Mouse (Mus musculus) embryonic facial prominence, embryonic 10.5 days (tissue): Measurements from ENCODE around the gene Hspa12b. TPM values are rescaled to one million over a fixed set of nuclear protein-coding genes. Genes with fewer than 3 reads are reported as not detected.

Source experiments
- DNase-seq: peaks from one replicate; pipeline ENCODE4 v3.0.0-alpha.2; 2017; ENCODE audit warnings: low spot score
- H3K27ac ChIP-seq: fragments of 300-500 bp; sonication (generic); replicated peaks from 2 replicates; pipeline ENCODE4 v1.5.1; 2016; ENCODE audit warnings: mild to moderate bottlenecking
- H3K27me3 ChIP-seq: fragments of 300-500 bp; sonication (generic); replicated peaks from 2 replicates; pipeline ENCODE4 v1.6.1; 2016; ENCODE audit warnings: low read depth, mild to moderate bottlenecking; ENCODE audit not compliant: poor library complexity, severe bottlenecking
- H3K36me3 ChIP-seq: fragments of 300-500 bp; sonication (generic); replicated peaks from 2 replicates; pipeline ENCODE4 v1.6.1; 2016; ENCODE audit warnings: mild to moderate bottlenecking, moderate library complexity
- H3K4me1 ChIP-seq: fragments of 300-500 bp; sonication (generic); 2 replicates; pipeline ENCODE4 v1.6.1; 2016
- H3K4me3 ChIP-seq: fragments of 300-500 bp; sonication (generic); 2 replicates; pipeline ENCODE4 v1.5.1; 2016; ENCODE audit warnings: mild to moderate bottlenecking, moderate library complexity
- H3K9me3 ChIP-seq: fragments of 300-500 bp; sonication (generic); 2 replicates; pipeline ENCODE4 v1.6.1; 2016; ENCODE audit warnings: mild to moderate bottlenecking
- WGBS: fragments of 180-500 bp; shearing (Covaris S2); methylation state at CpG from one replicate; pipeline ENCODE4 v1.1.7; 2016; 5-methylcytosine and 5-hydroxymethylcytosine counted together
- polyA plus RNA-seq: library from polyadenylated mRNA; unstranded; fragments of >200 nt; fragmentation: Nextera tagmentation; extraction: Ambion mirVana; gene quantifications from 2 replicates; pipeline ENCODE4 v1.2.1, GENCODE M21; 2016

Hspa12b gene
- 9.7 and 14.1 TPM in 2 replicates for polyA plus RNA-seq

GRCm38 (mm10) chr2:131127161-131127730, at the start of gene Hspa12b:
Gene Hspa12b (plus strand): TSS chr2:131127280.
- Histone ChIP-seq H3K4me1 (peaks cover 43% of the 10 kb centered on the region), H3K27ac (peak within 1 kb of the TSS; percentile 96), H3K4me3 (peak within 1 kb of the TSS; percentile 75), H3K36me3 (peaks cover 9% of the 10 kb centered on the region; the same call in 1 of the 2 replicates), H3K9me3 (no peaks in the 10 kb centered on the region), H3K27me3 (peaks cover 21% of the 10 kb centered on the region)
- WGBS: under 1% methylated on average over 28 of the region's 28 CpGs
- DNase-seq: peak; percentile 91

- H3K4me1 ChIP-seq: 0 out of 2 replicates have a peak, but pooled peaks cover 5% of the 10 kb centered on the region
- no peaks in the 10 kb centered on the region for H3K36me3 ChIP-seq
- no peak overlapping the region for H3K27ac ChIP-seq
- no peak for DNase-seq
- peaks cover 16% of the 10 kb centered on the region; the same call in 1 of the 2 replicates for H3K27me3 ChIP-seq
- no peaks in the 10 kb centered on the region for H3K9me3 ChIP-seq
- 80% methylated on average over 5 of the region's 5 CpGs for WGBS
- no peak overlapping the region for H3K4me3 ChIP-seq
Measured at GRCm38 (mm10) chr2:131080507-131080906, 46.6 kb upstream of the Hspa12b start.

GRCm38 (mm10) chr2:131084206-131084605, 42.9 kb upstream of the Hspa12b start:
- H3K4me1 ChIP-seq: peaks cover 12% of the 10 kb centered on the region
- no peak overlapping the region for H3K4me3 ChIP-seq
- no peak for DNase-seq
- H3K36me3 ChIP-seq: no peaks in the 10 kb centered on the region
- 85% methylated on average over 4 of the region's 4 CpGs for WGBS
- no peaks in the 10 kb centered on the region for H3K9me3 ChIP-seq
- H3K27ac ChIP-seq: no peak overlapping the region
- H3K27me3 ChIP-seq: peaks cover 3% of the 10 kb centered on the region; the same call in 1 of the 2 replicates

GRCm38 (mm10) chr2:131086667-131087390, 40.3 kb upstream of the Hspa12b start, which contains the start of gene Siglec1:
Gene Siglec1 (minus strand): TSS chr2:131086765.
- WGBS: 89% methylated on average over 11 of the region's 11 CpGs
- Histone ChIP-seq H3K4me1 (peaks cover 12% of the 10 kb centered on the region), H3K9me3 (no peaks in the 10 kb centered on the region), H3K27ac (no peak within 1 kb of the TSS), H3K36me3 (no peaks in the 10 kb centered on the region), H3K4me3 (no peak within 1 kb of the TSS), H3K27me3 (no peaks in the 10 kb centered on the region)
- DNase-seq: no peak

- no peak for DNase-seq
- 81% methylated on average over 4 of the region's 4 CpGs for WGBS
Measured at GRCm38 (mm10) chr2:131088581-131088980, 38.5 kb upstream of the Hspa12b start.

GRCm38 (mm10) chr2:131089634-131090033, 37.4 kb upstream of the Hspa12b start:
- no peaks in the 10 kb centered on the region for H3K27me3 ChIP-seq
- DNase-seq: no peak
- no peaks in the 10 kb centered on the region for H3K36me3 ChIP-seq
- 75% methylated on average over 1 of the region's 1 CpGs for WGBS
- H3K4me1 ChIP-seq: peaks cover 10% of the 10 kb centered on the region
- H3K4me3 ChIP-seq: no peak overlapping the region
- H3K9me3 ChIP-seq: no peaks in the 10 kb centered on the region
- H3K27ac ChIP-seq: no peak overlapping the region

More at GRCm38 (mm10) chr2:131088581-131088980, 38.5 kb upstream of the Hspa12b start:
- H3K4me3 ChIP-seq: no peak overlapping the region
- H3K36me3 ChIP-seq: no peaks in the 10 kb centered on the region
- no peaks in the 10 kb centered on the region for H3K9me3 ChIP-seq
- peaks cover 12% of the 10 kb centered on the region for H3K4me1 ChIP-seq
- no peaks in the 10 kb centered on the region for H3K27me3 ChIP-seq
- H3K27ac ChIP-seq: no peak overlapping the region

GRCm38 (mm10) chr2:131090852-131091251, 36.2 kb upstream of the Hspa12b start:
- no peaks in the 10 kb centered on the region for H3K27me3 ChIP-seq
- 74% methylated on average over 3 of the region's 3 CpGs for WGBS
- H3K4me3 ChIP-seq: no peak overlapping the region

GRCm38 (mm10) chr2:131093577-131093976, 33.5 kb upstream of the Hspa12b start:
- H3K36me3 ChIP-seq: no peaks in the 10 kb centered on the region
- no peak for DNase-seq
- H3K4me1 ChIP-seq: peaks cover 32% of the 10 kb centered on the region
- no peaks in the 10 kb centered on the region for H3K9me3 ChIP-seq
- no peak overlapping the region for H3K4me3 ChIP-seq
- 87% methylated on average over 5 of the region's 5 CpGs for WGBS
- H3K27me3 ChIP-seq: no peaks in the 10 kb centered on the region
- H3K27ac ChIP-seq: no peak overlapping the region

More at GRCm38 (mm10) chr2:131090852-131091251, 36.2 kb upstream of the Hspa12b start:
- 0 out of 2 replicates have a peak overlapping the region, but pooled peaks have one; percentile 19 for H3K27ac ChIP-seq
- H3K9me3 ChIP-seq: no peaks in the 10 kb centered on the region
- H3K4me1 ChIP-seq: peaks cover 10% of the 10 kb centered on the region
- no peak for DNase-seq
- H3K36me3 ChIP-seq: no peaks in the 10 kb centered on the region

GRCm38 (mm10) chr2:131094823-131095222, 32.3 kb upstream of the Hspa12b start:
- H3K4me3 ChIP-seq: no peak overlapping the region
- no peaks in the 10 kb centered on the region for H3K27me3 ChIP-seq
- no peaks in the 10 kb centered on the region for H3K9me3 ChIP-seq
- peaks cover 30% of the 10 kb centered on the region for H3K4me1 ChIP-seq
- 0% methylated on average over 1 of the region's 1 CpGs for WGBS
- DNase-seq: peak; percentile 82
- H3K27ac ChIP-seq: no peak overlapping the region
- H3K36me3 ChIP-seq: no peaks in the 10 kb centered on the region

- H3K4me1 ChIP-seq: peaks cover 30% of the 10 kb centered on the region
- H3K9me3 ChIP-seq: no peaks in the 10 kb centered on the region
- H3K27ac ChIP-seq: peak overlapping the region; percentile 87
- H3K27me3 ChIP-seq: no peaks in the 10 kb centered on the region
- DNase-seq: peak; percentile 80
- 8% methylated on average over 9 of the region's 9 CpGs for WGBS
- no peaks in the 10 kb centered on the region for H3K36me3 ChIP-seq
- peak overlapping the region; percentile 43 for H3K4me3 ChIP-seq
Measured at GRCm38 (mm10) chr2:131096101-131096795, 30.8 kb upstream of the Hspa12b start.

GRCm38 (mm10) chr2:131097087-131097486, 30.0 kb upstream of the Hspa12b start:
- no peaks in the 10 kb centered on the region for H3K27me3 ChIP-seq
- peaks cover 30% of the 10 kb centered on the region for H3K4me1 ChIP-seq
- no peaks in the 10 kb centered on the region for H3K36me3 ChIP-seq
- WGBS: 83% methylated on average over 4 of the region's 4 CpGs
- H3K27ac ChIP-seq: peak overlapping the region; percentile 87
- no peak for DNase-seq
- H3K9me3 ChIP-seq: no peaks in the 10 kb centered on the region
- peak overlapping the region; percentile 43; the same call in 1 of the 2 replicates for H3K4me3 ChIP-seq

GRCm38 (mm10) chr2:131101530-131101929, 25.6 kb upstream of the Hspa12b start:
- Histone ChIP-seq H3K27ac (no peak overlapping the region), H3K9me3 (no peaks in the 10 kb centered on the region), H3K36me3 (no peaks in the 10 kb centered on the region), H3K4me1 (peaks cover 20% of the 10 kb centered on the region), H3K4me3 (no peak overlapping the region), H3K27me3 (no peaks in the 10 kb centered on the region)
- no peak for DNase-seq
- 50% methylated on average over 3 of the region's 3 CpGs for WGBS
